Mouse (Mus musculus): ENCODE data around the gene Tpd52l1. TPM values are rescaled to one million over a fixed set of nuclear protein-coding genes. Genes with fewer than 3 reads are reported as not detected.

The Tpd52l1 gene
- polyA plus RNA-seq, 1 experiment from 2014 or later, result 20.3 TPM

DNA sequence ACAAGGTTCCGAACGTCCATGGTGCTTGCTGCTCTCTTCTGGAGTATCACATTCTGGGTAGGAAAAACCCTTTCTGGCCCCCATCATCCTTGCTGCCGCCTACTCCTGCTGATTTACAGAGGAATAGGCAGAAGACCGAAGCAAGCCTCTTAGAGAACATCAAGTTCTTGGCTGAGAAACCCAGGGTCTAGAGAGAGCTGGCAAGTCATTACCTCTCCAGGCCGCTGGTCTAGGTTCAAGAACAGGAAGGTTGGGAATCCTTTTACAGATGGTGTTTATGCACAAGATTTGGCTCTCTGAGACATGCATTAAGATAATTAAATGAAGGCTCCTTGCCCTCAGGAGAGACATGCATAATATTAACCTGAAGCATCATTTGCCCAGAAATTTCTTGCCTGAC, 127.3 kb downstream of the Tpd52l1 start:
- Histone ChIP-seq H3K36me3 (ENCODE audit: control insufficient read depth, insufficient read depth, low read length) (peaks cover 3% of the 10 kb centered on the region; the same call in 1 of the 2 replicates), H3K4me1 (ENCODE audit: control insufficient read depth, insufficient read depth, low read length) (peaks cover 8% of the 10 kb centered on the region; the same call in 1 of the 2 replicates), H3K27ac (ENCODE audit: low read length) (no peak overlapping the region), H3K4me2 (ENCODE audit: low read depth, low read length) (no peak overlapping the region), H3K9me3 (replicated peaks; ENCODE audit: control insufficient read depth, low read length) (no peaks in the 10 kb centered on the region), H3K9ac (ENCODE audit: low read length) (no peak overlapping the region), H3K27me3 (ENCODE audit: control insufficient read depth, insufficient read depth, low read length) (no peaks in the 10 kb centered on the region), H3K4me3 (replicated peaks; ENCODE audit: low read length) (no peak overlapping the region)
- 80% methylated on average over 5 of the region's 5 CpGs for WGBS
- no peak for ATAC-seq (ENCODE audit: insufficient read depth, low FRiP score)

DNA sequence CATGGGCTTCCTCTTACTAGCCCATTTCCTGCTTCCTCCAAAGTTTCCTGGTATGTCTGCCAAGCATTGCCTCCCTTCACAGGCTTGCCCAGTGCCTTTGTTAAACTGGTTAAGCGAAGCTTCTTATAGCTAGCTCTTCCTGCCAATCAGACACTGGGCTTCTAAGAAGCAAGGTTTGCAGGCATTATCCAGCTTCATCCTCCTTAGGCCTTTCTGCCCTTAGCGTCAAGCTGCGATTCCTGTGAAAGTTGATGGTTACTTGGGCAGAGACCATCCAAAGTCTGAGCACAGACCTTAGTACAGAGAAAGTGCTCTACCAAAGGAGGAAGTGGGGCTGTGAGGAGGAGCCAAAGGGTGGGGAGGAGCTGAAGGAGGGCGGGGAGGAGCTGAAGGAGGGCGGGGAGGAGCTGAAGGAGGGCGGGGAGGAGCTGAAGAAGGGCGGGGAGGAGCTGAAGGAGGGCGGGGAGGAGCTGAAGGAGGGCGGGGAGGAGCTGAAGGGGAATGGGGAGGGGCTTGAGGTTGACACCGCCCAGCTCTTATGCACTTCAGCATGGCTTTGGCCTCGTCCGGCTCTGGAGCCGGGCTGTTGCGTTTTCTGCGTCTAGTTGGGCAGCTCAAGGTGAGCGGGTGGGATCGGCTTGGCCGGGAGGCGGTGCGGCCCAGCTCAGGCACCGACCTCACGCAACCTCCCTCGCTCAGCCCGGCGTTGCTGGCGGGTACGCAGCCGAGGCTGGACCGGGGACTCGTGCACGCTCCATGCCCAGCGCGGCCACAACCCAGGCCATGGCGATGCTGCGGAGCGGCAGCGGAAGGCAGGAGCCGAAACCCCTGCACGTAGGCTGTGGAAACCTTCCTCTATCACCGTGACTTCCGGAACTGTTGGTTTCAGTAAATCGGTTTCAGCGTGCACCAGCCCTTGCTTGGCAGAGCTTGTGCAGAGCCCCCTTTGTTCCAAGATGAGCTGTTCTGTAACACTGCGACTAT, 132.6 kb downstream of the Tpd52l1 start, which contains the start of gene Hddc2:
Gene Hddc2 (plus strand): TSS at position 519 of the 984 bp plus-strand sequence.
- WGBS, result 3% methylated on average over 40 of the region's 44 CpGs
- no peaks in the 10 kb centered on the region for H3K9me3 ChIP-seq (replicated peaks; ENCODE audit: control insufficient read depth, low read length)
- peak within 1 kb of the TSS; percentile 59 for H3K4me2 ChIP-seq (ENCODE audit: low read depth, low read length)
- H3K4me3 ChIP-seq (replicated peaks; ENCODE audit: low read length), result peak within 1 kb of the TSS; percentile 84
- H3K36me3 ChIP-seq (ENCODE audit: control insufficient read depth, insufficient read depth, low read length), result peaks cover 3% of the 10 kb centered on the region; the same call in 1 of the 2 replicates
- peak within 1 kb of the TSS; percentile 95 for H3K9ac ChIP-seq (ENCODE audit: low read length)
- H3K27me3 ChIP-seq (ENCODE audit: control insufficient read depth, insufficient read depth, low read length), result no peaks in the 10 kb centered on the region
- peak; percentile 98 for ATAC-seq (ENCODE audit: insufficient read depth, low FRiP score)
- H3K4me1 ChIP-seq (ENCODE audit: control insufficient read depth, insufficient read depth, low read length), result peaks cover 8% of the 10 kb centered on the region; the same call in 1 of the 2 replicates
- peak within 1 kb of the TSS; percentile 98 for H3K27ac ChIP-seq (ENCODE audit: low read length)

DNA sequence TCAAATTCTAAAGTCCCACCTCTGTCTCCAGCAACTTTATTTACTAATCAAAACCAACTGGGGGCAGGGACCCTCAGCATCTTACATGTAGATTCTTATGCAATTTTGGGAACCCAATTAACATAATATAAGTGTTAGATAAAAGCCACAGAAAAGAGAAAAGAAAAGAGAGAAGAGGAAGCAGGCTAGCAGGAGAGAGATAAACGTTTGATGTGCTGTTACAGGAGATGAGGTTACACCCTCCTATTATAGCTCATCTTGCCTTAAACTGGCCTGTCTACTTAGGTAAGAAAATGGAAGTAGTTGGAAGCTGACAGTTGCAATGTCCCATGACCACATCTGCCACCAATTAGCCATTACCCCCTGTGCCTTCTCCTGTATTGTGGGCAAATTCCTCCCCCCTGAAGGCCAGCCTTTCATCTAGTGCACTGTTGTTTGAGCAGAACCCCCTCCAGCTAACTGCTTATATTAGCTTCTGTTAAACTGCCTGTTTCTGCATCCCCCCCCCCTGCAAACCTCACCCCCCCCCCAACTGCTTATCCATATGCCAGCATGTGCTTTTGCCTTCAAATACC, 138.6 kb downstream of the Tpd52l1 start:
- H3K4me3 ChIP-seq (replicated peaks; ENCODE audit: low read length), result no peak overlapping the region
- no peak for ATAC-seq (ENCODE audit: insufficient read depth, low FRiP score)
- no peaks in the 10 kb centered on the region for H3K36me3 ChIP-seq (ENCODE audit: control insufficient read depth, insufficient read depth, low read length)
- WGBS, result 30% methylated on average over 1 of the region's 1 CpGs
- no peak overlapping the region for H3K4me2 ChIP-seq (ENCODE audit: low read depth, low read length)
- no peaks in the 10 kb centered on the region for H3K9me3 ChIP-seq (replicated peaks; ENCODE audit: control insufficient read depth, low read length)
- H3K9ac ChIP-seq (ENCODE audit: low read length), result no peak overlapping the region
- H3K27me3 ChIP-seq (ENCODE audit: control insufficient read depth, insufficient read depth, low read length), result no peaks in the 10 kb centered on the region
- H3K27ac ChIP-seq (ENCODE audit: low read length), result no peak overlapping the region
- no peaks in the 10 kb centered on the region for H3K4me1 ChIP-seq (ENCODE audit: control insufficient read depth, insufficient read depth, low read length)

DNA sequence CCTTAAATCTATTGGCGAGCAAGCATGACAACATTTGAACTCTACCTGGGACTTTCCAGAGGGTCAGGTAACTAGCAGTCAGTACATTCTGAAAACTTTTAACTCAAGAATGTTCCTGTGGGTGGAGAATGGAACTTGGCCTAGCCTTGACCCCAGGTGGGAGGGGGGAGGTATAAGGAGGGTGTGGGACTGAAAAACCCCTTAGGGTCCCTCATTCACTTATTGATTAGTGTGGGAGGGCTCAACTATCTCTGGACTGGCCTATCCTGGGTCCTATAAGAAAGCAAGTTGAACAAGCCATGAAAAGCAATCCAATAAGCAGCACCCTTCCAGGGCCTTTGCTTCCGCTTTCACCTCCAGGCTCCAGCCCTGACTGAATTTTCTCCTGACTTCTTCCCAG, 142.3 kb downstream of the Tpd52l1 start:
- Histone ChIP-seq H3K36me3 (ENCODE audit: control insufficient read depth, insufficient read depth, low read length) (no peaks in the 10 kb centered on the region), H3K4me3 (replicated peaks; ENCODE audit: low read length) (no peak overlapping the region), H3K4me1 (ENCODE audit: control insufficient read depth, insufficient read depth, low read length) (no peaks in the 10 kb centered on the region), H3K4me2 (ENCODE audit: low read depth, low read length) (no peak overlapping the region), H3K9ac (ENCODE audit: low read length) (no peak overlapping the region), H3K9me3 (replicated peaks; ENCODE audit: control insufficient read depth, low read length) (no peaks in the 10 kb centered on the region), H3K27me3 (ENCODE audit: control insufficient read depth, insufficient read depth, low read length) (no peaks in the 10 kb centered on the region), H3K27ac (ENCODE audit: low read length) (no peak overlapping the region)
- 95% methylated on average over 2 of the region's 2 CpGs for WGBS
- no peak for ATAC-seq (ENCODE audit: insufficient read depth, low FRiP score)

DNA sequence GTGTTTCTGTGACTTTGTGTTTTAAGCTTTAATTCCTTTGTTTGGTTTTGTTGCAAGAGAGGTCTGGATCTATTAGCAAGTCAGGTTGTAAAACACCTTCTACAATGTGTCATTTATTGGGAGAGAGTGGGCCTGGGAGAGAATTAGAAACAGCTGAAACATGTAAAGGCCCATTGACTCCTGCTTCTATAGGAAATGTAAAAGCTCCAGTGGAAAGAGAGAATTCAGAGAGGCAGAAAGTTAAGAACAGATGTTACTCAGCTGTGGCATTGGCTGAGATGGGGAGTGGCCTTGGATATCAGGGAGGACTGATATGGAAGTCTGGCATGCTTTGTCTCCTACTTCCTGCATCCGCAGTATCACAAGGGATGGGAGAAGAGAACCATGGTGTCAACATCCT, 145.5 kb downstream of the Tpd52l1 start:
- no peaks in the 10 kb centered on the region for H3K9me3 ChIP-seq (replicated peaks; ENCODE audit: control insufficient read depth, low read length)
- no peak for ATAC-seq (ENCODE audit: insufficient read depth, low FRiP score)
- no peak overlapping the region for H3K9ac ChIP-seq (ENCODE audit: low read length)
- no peaks in the 10 kb centered on the region for H3K27me3 ChIP-seq (ENCODE audit: control insufficient read depth, insufficient read depth, low read length)
- no peaks in the 10 kb centered on the region for H3K4me1 ChIP-seq (ENCODE audit: control insufficient read depth, insufficient read depth, low read length)
- no peak overlapping the region for H3K4me3 ChIP-seq (replicated peaks; ENCODE audit: low read length)
- WGBS, result 62% methylated on average over 1 of the region's 1 CpGs
- H3K36me3 ChIP-seq (ENCODE audit: control insufficient read depth, insufficient read depth, low read length), result no peaks in the 10 kb centered on the region
- no peak overlapping the region for H3K4me2 ChIP-seq (ENCODE audit: low read depth, low read length)
- no peak overlapping the region for H3K27ac ChIP-seq (ENCODE audit: low read length)

DNA sequence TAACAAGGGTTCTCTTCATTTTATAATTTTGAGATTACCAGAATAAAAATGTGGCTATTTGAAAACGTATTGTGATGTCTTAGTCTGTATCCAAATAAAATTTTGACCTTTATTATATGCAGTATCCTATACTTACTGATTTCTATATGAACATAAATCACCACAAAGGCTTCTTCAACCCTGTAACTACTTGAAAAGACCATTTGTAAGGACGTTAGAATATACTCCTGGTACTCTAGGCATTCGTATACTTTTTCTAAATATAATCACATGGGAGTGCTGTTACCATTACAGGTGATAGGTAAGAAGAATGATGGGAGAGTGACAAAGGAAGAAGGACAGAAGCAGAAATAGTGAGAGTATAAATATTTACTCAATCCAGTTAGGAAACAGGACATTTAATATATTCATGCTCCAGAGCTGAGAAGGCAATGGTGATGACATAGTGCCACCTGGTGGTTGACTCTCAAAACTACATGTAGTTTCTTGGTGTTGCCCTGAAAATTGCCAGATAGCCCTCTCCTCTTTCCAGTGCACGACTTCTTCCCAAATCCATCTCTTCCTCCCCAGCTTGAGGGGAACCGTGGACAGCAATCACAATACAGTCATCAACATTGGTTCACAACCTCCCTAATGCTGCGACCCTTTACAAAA, 146.7 kb downstream of the Tpd52l1 start:
- Histone ChIP-seq H3K4me2 (ENCODE audit: low read depth, low read length) (no peak overlapping the region), H3K9ac (ENCODE audit: low read length) (no peak overlapping the region), H3K36me3 (ENCODE audit: control insufficient read depth, insufficient read depth, low read length) (no peaks in the 10 kb centered on the region), H3K27ac (ENCODE audit: low read length) (no peak overlapping the region), H3K4me3 (replicated peaks; ENCODE audit: low read length) (no peak overlapping the region), H3K4me1 (ENCODE audit: control insufficient read depth, insufficient read depth, low read length) (no peaks in the 10 kb centered on the region), H3K27me3 (ENCODE audit: control insufficient read depth, insufficient read depth, low read length) (no peaks in the 10 kb centered on the region), H3K9me3 (replicated peaks; ENCODE audit: control insufficient read depth, low read length) (no peaks in the 10 kb centered on the region)
- ATAC-seq (ENCODE audit: insufficient read depth, low FRiP score), result no peak
- WGBS, result 24% methylated on average over 6 of the region's 6 CpGs

DNA sequence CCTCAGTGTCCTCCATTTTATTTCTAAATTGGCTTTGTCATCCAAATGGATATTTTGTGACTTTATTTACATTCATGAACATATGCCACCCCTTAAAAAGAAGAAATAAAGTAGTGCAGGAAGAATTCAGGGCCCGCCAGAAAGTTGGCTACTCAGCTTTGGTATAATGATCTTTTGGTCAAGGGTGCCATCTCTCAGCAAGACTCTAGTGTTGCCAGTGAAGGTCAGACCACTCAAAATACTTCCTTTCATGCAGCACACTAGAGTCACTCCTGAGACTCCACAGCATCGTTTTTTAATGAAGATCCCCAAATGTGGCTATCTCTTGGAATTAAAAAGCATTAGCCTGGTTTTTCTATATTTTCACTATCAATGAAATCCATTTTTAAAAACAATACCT, 147.5 kb downstream of the Tpd52l1 start:
- Histone ChIP-seq H3K27me3 (ENCODE audit: control insufficient read depth, insufficient read depth, low read length) (no peaks in the 10 kb centered on the region), H3K9ac (ENCODE audit: low read length) (no peak overlapping the region), H3K36me3 (ENCODE audit: control insufficient read depth, insufficient read depth, low read length) (no peaks in the 10 kb centered on the region), H3K27ac (ENCODE audit: low read length) (no peak overlapping the region), H3K4me2 (ENCODE audit: low read depth, low read length) (no peak overlapping the region), H3K4me3 (replicated peaks; ENCODE audit: low read length) (no peak overlapping the region), H3K9me3 (replicated peaks; ENCODE audit: control insufficient read depth, low read length) (no peaks in the 10 kb centered on the region), H3K4me1 (ENCODE audit: control insufficient read depth, insufficient read depth, low read length) (no peaks in the 10 kb centered on the region)
- WGBS, result 70% methylated on average over 2 of the region's 2 CpGs
- ATAC-seq (ENCODE audit: insufficient read depth, low FRiP score), result no peak

DNA sequence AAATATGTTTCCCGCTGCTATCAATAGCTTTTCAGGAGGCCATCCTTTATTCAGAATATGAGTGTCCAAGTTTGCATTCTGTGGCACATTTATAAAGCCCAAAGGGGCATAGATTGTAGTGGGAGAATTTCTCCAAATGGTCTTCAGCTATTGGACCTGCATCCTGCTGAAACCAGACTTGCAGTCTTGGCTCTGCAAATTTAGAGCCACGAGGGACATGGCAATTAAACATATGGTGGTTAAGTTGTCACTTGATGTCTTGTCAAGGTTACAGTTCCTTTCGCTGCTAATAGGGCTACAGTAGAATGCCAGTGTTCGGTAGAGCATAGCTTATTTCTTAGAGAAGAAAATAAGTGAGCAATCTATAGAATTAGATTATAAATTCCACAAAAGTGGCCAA, 148.7 kb downstream of the Tpd52l1 start:
- Histone ChIP-seq H3K4me1 (ENCODE audit: control insufficient read depth, insufficient read depth, low read length) (no peaks in the 10 kb centered on the region), H3K4me3 (replicated peaks; ENCODE audit: low read length) (no peak overlapping the region), H3K27me3 (ENCODE audit: control insufficient read depth, insufficient read depth, low read length) (no peaks in the 10 kb centered on the region), H3K27ac (ENCODE audit: low read length) (no peak overlapping the region), H3K9me3 (replicated peaks; ENCODE audit: control insufficient read depth, low read length) (no peaks in the 10 kb centered on the region), H3K36me3 (ENCODE audit: control insufficient read depth, insufficient read depth, low read length) (no peaks in the 10 kb centered on the region), H3K9ac (ENCODE audit: low read length) (no peak overlapping the region), H3K4me2 (ENCODE audit: low read depth, low read length) (no peak overlapping the region)
- 77% methylated on average over 4 of the region's 4 CpGs for WGBS
- ATAC-seq (ENCODE audit: insufficient read depth, low FRiP score), result no peak

DNA sequence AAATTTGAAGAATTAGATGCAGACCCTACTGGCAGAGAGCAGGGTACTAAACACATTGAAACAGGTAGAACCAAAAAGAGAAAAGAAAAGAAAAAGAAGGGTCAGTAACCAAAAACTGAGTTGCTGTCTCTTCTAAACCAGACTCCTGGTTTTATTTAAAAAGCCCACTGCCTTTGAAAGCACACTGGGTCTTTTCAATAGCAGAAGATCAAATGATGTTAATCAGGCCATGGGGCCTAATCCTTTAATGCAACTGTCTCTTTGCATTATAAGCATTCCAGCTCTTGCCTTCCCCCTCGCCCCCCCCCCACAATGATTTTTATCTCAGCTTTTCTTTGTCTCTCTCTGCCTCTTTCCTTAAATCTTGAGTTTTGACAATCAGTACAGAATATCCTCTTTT, 149.3 kb downstream of the Tpd52l1 start:
- H3K4me1 ChIP-seq (ENCODE audit: control insufficient read depth, insufficient read depth, low read length), result no peaks in the 10 kb centered on the region
- no peak overlapping the region for H3K27ac ChIP-seq (ENCODE audit: low read length)
- H3K36me3 ChIP-seq (ENCODE audit: control insufficient read depth, insufficient read depth, low read length), result no peaks in the 10 kb centered on the region
- ATAC-seq (ENCODE audit: insufficient read depth, low FRiP score), result no peak
- no peak overlapping the region for H3K4me2 ChIP-seq (ENCODE audit: low read depth, low read length)
- WGBS, result 35% methylated on average over 1 of the region's 1 CpGs
- no peak overlapping the region for H3K4me3 ChIP-seq (replicated peaks; ENCODE audit: low read length)
- H3K27me3 ChIP-seq (ENCODE audit: control insufficient read depth, insufficient read depth, low read length), result no peaks in the 10 kb centered on the region
- H3K9me3 ChIP-seq (replicated peaks; ENCODE audit: control insufficient read depth, low read length), result no peaks in the 10 kb centered on the region
- H3K9ac ChIP-seq (ENCODE audit: low read length), result no peak overlapping the region

Data from stomach, embryonic 16.5 days (tissue).